ENCODE assay signal across 21 mouse cellular contexts in the genomic region with DNA sequence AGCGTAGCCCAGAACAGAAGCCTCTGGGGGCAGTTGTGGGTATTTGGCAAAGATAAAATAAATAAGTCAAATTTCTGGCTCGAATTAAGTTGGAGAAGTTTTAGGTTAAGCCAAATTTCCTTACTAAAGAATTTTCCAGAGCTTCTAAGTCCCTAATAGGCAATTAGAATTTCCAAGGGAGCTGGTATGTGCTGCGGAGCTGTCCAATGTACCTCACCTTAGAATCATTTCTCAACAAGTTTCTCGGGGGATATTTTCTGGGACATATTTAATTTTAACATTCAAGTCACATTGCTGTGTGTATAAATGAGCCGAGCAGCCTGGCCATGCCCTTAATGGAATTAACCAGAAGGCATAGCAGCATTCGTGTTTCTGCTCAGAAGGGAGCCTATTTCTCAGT.
DNase-seq lines count a peak whose midpoint lies in the region; ATAC-seq lines count a peak whose summit lies in the region.
"Had no signal": no experiment of that assay in that cellular context is flagged by ENCODE, and none has a peak within 500 bp of the region (broad histone marks: within the 10 kb centered on the region; RNA-seq: fewer than 3 reads in every experiment).

No protein-coding gene starts in this region.

- ATAC-seq in embryonic facial prominence, embryonic 11.5 days (replicated peaks; ENCODE audit: insufficient number of reproducible peaks, low FRiP score, low TSS enrichment, low read depth): no peak
- no peak for ATAC-seq in limb, embryonic 11.5 days (ENCODE audit: insufficient number of reproducible peaks, low FRiP score, low TSS enrichment, low read depth)
- ATAC-seq in cerebellum, adult (ENCODE audit: insufficient number of reproducible peaks, low FRiP score, low TSS enrichment): no peak
- ATAC-seq: CD4-positive, CD25-positive, alpha-beta regulatory T cell, adult 4 months had no signal

- 66% methylated on average over 6 of the region's 6 CpGs for whole genome bisulfite sequencing in embryonic facial prominence, embryonic 11.5 days
- 67% methylated on average over 6 of the region's 6 CpGs for WGBS in embryonic facial prominence, embryonic 10.5 days
- 66% methylated on average over 6 of the region's 6 CpGs for WGBS in limb, embryonic 11.5 days
- 72% methylated on average over 6 of the region's 6 CpGs for WGBS in limb, embryonic 10.5 days

- no peaks in the 10 kb centered on the region for H3K4me1 ChIP-seq in embryonic facial prominence, embryonic 11.5 days (ENCODE audit: control insufficient read depth, insufficient read depth, low read length)
- H3K4me1 ChIP-seq in embryonic facial prominence, embryonic 10.5 days: no peaks in the 10 kb centered on the region
- H3K4me1 ChIP-seq in limb, embryonic 11.5 days (ENCODE audit: control insufficient read depth, insufficient read depth, low read length): no peaks in the 10 kb centered on the region
- H3K4me1 ChIP-seq in limb, embryonic 10.5 days: no peaks in the 10 kb centered on the region
- H3K4me1 ChIP-seq: forebrain, embryonic 10.5 days; heart, embryonic 13.5 days; megakaryocyte, embryonic 14.5 days had no signal

- no peaks in the 10 kb centered on the region for H3K27me3 ChIP-seq in embryonic facial prominence, embryonic 11.5 days (ENCODE audit: control insufficient read depth, insufficient read depth, low read length)
- H3K27me3 ChIP-seq in embryonic facial prominence, embryonic 10.5 days (replicated peaks; ENCODE audit: low read depth, poor library complexity, severe bottlenecking): no peaks in the 10 kb centered on the region
- H3K27me3 ChIP-seq in limb, embryonic 11.5 days (ENCODE audit: control insufficient read depth, insufficient read depth, low read length): no peaks in the 10 kb centered on the region
- H3K27me3 ChIP-seq in limb, embryonic 10.5 days (ENCODE audit: low read depth, poor library complexity, severe bottlenecking): no peaks in the 10 kb centered on the region
- H3K27me3 ChIP-seq: heart, embryonic 13.5 days; megakaryocyte, embryonic 14.5 days had no signal

- no peaks in the 10 kb centered on the region for H3K9me3 ChIP-seq in embryonic facial prominence, embryonic 11.5 days (replicated peaks; ENCODE audit: control insufficient read depth, low read length)
- no peaks in the 10 kb centered on the region for H3K9me3 ChIP-seq in embryonic facial prominence, embryonic 10.5 days
- H3K9me3 ChIP-seq in limb, embryonic 11.5 days (ENCODE audit: control insufficient read depth, low read length): no peaks in the 10 kb centered on the region
- H3K9me3 ChIP-seq in limb, embryonic 10.5 days (replicated peaks): no peaks in the 10 kb centered on the region
- H3K9me3 ChIP-seq: forebrain, embryonic 10.5 days; heart, embryonic 13.5 days had no signal

- no peak overlapping the region for H3K27ac ChIP-seq in embryonic facial prominence, embryonic 11.5 days (replicated peaks; ENCODE audit: low read depth, low read length)
- no peak overlapping the region for H3K27ac ChIP-seq in embryonic facial prominence, embryonic 10.5 days (replicated peaks)
- no peak overlapping the region for H3K27ac ChIP-seq in limb, embryonic 11.5 days (replicated peaks; ENCODE audit: low read depth, low read length)
- no peak overlapping the region for H3K27ac ChIP-seq in limb, embryonic 10.5 days
- H3K27ac ChIP-seq: forebrain, embryonic 10.5 days; heart, embryonic 13.5 days had no signal

- H3K4me3 ChIP-seq in embryonic facial prominence, embryonic 11.5 days (ENCODE audit: low read depth, low read length): no peak overlapping the region
- no peak overlapping the region for H3K4me3 ChIP-seq in embryonic facial prominence, embryonic 10.5 days
- no peak overlapping the region for H3K4me3 ChIP-seq in limb, embryonic 11.5 days (ENCODE audit: low read depth, low read length)
- H3K4me3 ChIP-seq in limb, embryonic 10.5 days: no peak overlapping the region
- H3K4me3 ChIP-seq: forebrain, embryonic 10.5 days; heart, embryonic 13.5 days; megakaryocyte, embryonic 14.5 days had no signal

- no peaks in the 10 kb centered on the region for H3K36me3 ChIP-seq in embryonic facial prominence, embryonic 11.5 days (replicated peaks; ENCODE audit: control insufficient read depth, insufficient read depth, low read depth, low read length)
- no peaks in the 10 kb centered on the region for H3K36me3 ChIP-seq in embryonic facial prominence, embryonic 10.5 days (replicated peaks)
- no peaks in the 10 kb centered on the region for H3K36me3 ChIP-seq in limb, embryonic 11.5 days (ENCODE audit: control insufficient read depth, insufficient read depth, low read length)
- H3K36me3 ChIP-seq in limb, embryonic 10.5 days: no peaks in the 10 kb centered on the region
- H3K36me3 ChIP-seq: forebrain, embryonic 10.5 days; heart, embryonic 13.5 days had no signal

- H3K9ac ChIP-seq in embryonic facial prominence, embryonic 11.5 days (replicated peaks; ENCODE audit: low read length): no peak overlapping the region
- no peak overlapping the region for H3K9ac ChIP-seq in limb, embryonic 11.5 days (ENCODE audit: low read length)
- H3K9ac ChIP-seq: heart, embryonic 13.5 days had no signal

- DNase-seq in embryonic facial prominence, embryonic 11.5 days (ENCODE audit: low spot score): peak; percentile 66
- DNase-seq in embryonic facial prominence, embryonic 10.5 days (ENCODE audit: low spot score): no peak
- DNase-seq in limb, embryonic 11.5 days (ENCODE audit: low spot score): peak; percentile 34
- DNase-seq in limb, embryonic 10.5 days (ENCODE audit: low spot score): no peak
- peak; percentile 29 for DNase-seq in embryo, embryonic 10 days (ENCODE audit: low spot score)
- DNase-seq in hindlimb bud, embryonic 11.5 days (ENCODE audit: extremely low spot score, low read depth, low spot score): peak; percentile 12
- no peak for DNase-seq in urinary bladder, adult 18-20 months (ENCODE audit: low spot score in 2 of 2)
- DNase-seq: adrenal gland, postnatal 25 days; cerebellum, adult 18-20 months; cerebellum, postnatal 25 days; gastrocnemius, postnatal 10 days; heart, adult 11 months; kidney, adult 9 months; liver; lung, postnatal 14 days; thymus, postnatal 25 days had no signal

- H3K4me2 ChIP-seq in embryonic facial prominence, embryonic 11.5 days (ENCODE audit: low read depth, low read length): no peak overlapping the region
- no peak overlapping the region for H3K4me2 ChIP-seq in limb, embryonic 11.5 days (ENCODE audit: low read depth, severe bottlenecking)
- H3K4me2 ChIP-seq: heart, embryonic 13.5 days had no signal

Comparison
In these comparisons a context has a peak if more than half of its experiments do, and no peak if none do; other contexts are left out.
1. DNase-seq: peak in embryonic facial prominence, embryonic 11.5 days (single experiment), limb, embryonic 11.5 days (single experiment), embryo, embryonic 10 days (single experiment) and hindlimb bud, embryonic 11.5 days (single experiment); none in embryonic facial prominence, embryonic 10.5 days (single experiment), limb, embryonic 10.5 days (single experiment) and urinary bladder, adult 18-20 months (0 of 2).